Mouse (Mus musculus): ENCODE measurements around the gene Aldh16a1. TPM values are rescaled to one million over a fixed set of nuclear protein-coding genes. Genes with fewer than 3 reads are reported as not detected.

The Aldh16a1 gene
- polyA plus RNA-seq, 1 experiment from 2014 or later: 13.0 TPM

GRCm38 (mm10) chr7:45095367-45095766, 59.0 kb downstream of the Aldh16a1 start:
- H3K79me2 ChIP-seq (ENCODE audit: inconsistent target): no peaks in the 10 kb centered on the region; the same call in 1 of the 2 replicates
- no peaks in the 10 kb centered on the region for H3K36me3 ChIP-seq (ENCODE audit: inconsistent target)
- H3K4me3 ChIP-seq (ENCODE audit: inconsistent target): no peak overlapping the region
- H3K27ac ChIP-seq: peak overlapping the region; percentile 60
- 67% methylated on average over 6 of the region's 6 CpGs for WGBS (ENCODE audit: missing documents)

- WGBS (ENCODE audit: missing documents): 89% methylated on average over 7 of the region's 7 CpGs
- Histone ChIP-seq H3K36me3 (ENCODE audit: inconsistent target) (no peaks in the 10 kb centered on the region), H3K4me3 (ENCODE audit: inconsistent target) (no peak overlapping the region), H3K79me2 (ENCODE audit: inconsistent target) (no peaks in the 10 kb centered on the region), H3K27ac (no peak overlapping the region)
Measured at GRCm38 (mm10) chr7:45094121-45094520, 60.3 kb downstream of the Aldh16a1 start.

GRCm38 (mm10) chr7:45093516-45093905, 60.9 kb downstream of the Aldh16a1 start:
- Histone ChIP-seq H3K36me3 (ENCODE audit: inconsistent target) (no peaks in the 10 kb centered on the region), H3K4me3 (ENCODE audit: inconsistent target) (no peak overlapping the region), H3K79me2 (ENCODE audit: inconsistent target) (no peaks in the 10 kb centered on the region), H3K27ac (no peak overlapping the region)
- 69% methylated on average over 17 of the region's 18 CpGs for WGBS (ENCODE audit: missing documents)

- H3K27ac ChIP-seq: no peak overlapping the region
- WGBS (ENCODE audit: missing documents): 86% methylated on average over 12 of the region's 12 CpGs
Measured at GRCm38 (mm10) chr7:45092828-45093515, 61.4 kb downstream of the Aldh16a1 start.

GRCm38 (mm10) chr7:45092048-45092447, 62.3 kb downstream of the Aldh16a1 start, which contains the start of gene Rcn3:
TSS of gene Rcn3 (minus strand) at chr7:45092221.
- 21% methylated on average over 16 of the region's 16 CpGs for WGBS (ENCODE audit: missing documents)
- no peaks in the 10 kb centered on the region for H3K79me2 ChIP-seq (ENCODE audit: inconsistent target)
- H3K36me3 ChIP-seq (ENCODE audit: inconsistent target): no peaks in the 10 kb centered on the region
- H3K4me3 ChIP-seq (ENCODE audit: inconsistent target): no peak within 1 kb of the TSS
- H3K27ac ChIP-seq: no peak within 1 kb of the TSS

More at GRCm38 (mm10) chr7:45092828-45093515, 61.4 kb downstream of the Aldh16a1 start:
- no peaks in the 10 kb centered on the region for H3K79me2 ChIP-seq (ENCODE audit: inconsistent target)
- no peak overlapping the region for H3K4me3 ChIP-seq (ENCODE audit: inconsistent target)
- no peaks in the 10 kb centered on the region for H3K36me3 ChIP-seq (ENCODE audit: inconsistent target)

- WGBS (ENCODE audit: missing documents): 28% methylated on average over 35 of the region's 35 CpGs
- Histone ChIP-seq H3K4me3 (ENCODE audit: inconsistent target) (no peak overlapping the region), H3K36me3 (ENCODE audit: inconsistent target) (no peaks in the 10 kb centered on the region), H3K27ac (no peak overlapping the region), H3K79me2 (ENCODE audit: inconsistent target) (no peaks in the 10 kb centered on the region)
Measured at GRCm38 (mm10) chr7:45091001-45091990, 63.1 kb downstream of the Aldh16a1 start.

Other genes starting within 250 kb of the Aldh16a1 start
- 49.8 to 76.6 TPM (median 75.0 TPM) in 3 replicates for gene Ap2a1, start 225.1 kb downstream of the Aldh16a1 start, polyA plus RNA-seq (2018)
- gene Tsks, start 211.4 kb downstream of the Aldh16a1 start, polyA plus RNA-seq (2018): not detected in 3 replicates
- gene Cpt1c, start 179.7 kb downstream of the Aldh16a1 start, polyA plus RNA-seq (2018): not detected in 3 replicates
- gene Prmt1, start 168.0 kb downstream of the Aldh16a1 start, polyA plus RNA-seq (2018): 53.7 to 169 TPM (median 55.6 TPM) in 3 replicates
- gene Irf3, start 156.9 kb downstream of the Aldh16a1 start, polyA plus RNA-seq (2018): 30.9 to 55.5 TPM (median 35.0 TPM) in 3 replicates
- 10.9 to 14.5 TPM (median 12.9 TPM) in 3 replicates for gene Bcl2l12, start 155.9 kb downstream of the Aldh16a1 start, polyA plus RNA-seq (2018)
- gene Scaf1, start 138.2 kb downstream of the Aldh16a1 start, polyA plus RNA-seq (2018): 32.6 to 36.9 TPM (median 32.9 TPM) in 3 replicates
- 23.5 to 51.8 TPM (median 29.9 TPM) in 3 replicates for gene Rras, start 136.6 kb downstream of the Aldh16a1 start, polyA plus RNA-seq (2018)
- gene Prr12, start 101.7 kb downstream of the Aldh16a1 start, polyA plus RNA-seq (2018): 15.5 to 17.7 TPM (median 17.1 TPM) in 3 replicates
- gene Nosip, start 92.2 kb downstream of the Aldh16a1 start, polyA plus RNA-seq (2018): 40.1 to 50.7 TPM (median 45.7 TPM) in 3 replicates
- gene Prrg2, start 91.9 kb downstream of the Aldh16a1 start, polyA plus RNA-seq (2018): 19.0 to 31.7 TPM (median 28.6 TPM) in 3 replicates
- 0.67 to 5.1 TPM (median 3.1 TPM) in 3 replicates for gene Rcn3, start 62.4 kb downstream of the Aldh16a1 start, polyA plus RNA-seq (2018)
- 84.4 to 284 TPM (median 160 TPM) in 3 replicates for gene Fcgrt, start 50.7 kb downstream of the Aldh16a1 start, polyA plus RNA-seq (2018)
- gene Rps11, start 30.1 kb downstream of the Aldh16a1 start, polyA plus RNA-seq (2018): 1,184 to 1,556 TPM (median 1,388 TPM) in 3 replicates
- 804 to 2,026 TPM (median 1,578 TPM) in 3 replicates for gene Rpl13a, start 25.8 kb downstream of the Aldh16a1 start, polyA plus RNA-seq (2018)
- gene Gm45713, start 18.4 kb downstream of the Aldh16a1 start, polyA plus RNA-seq (2018): not detected in 3 replicates
- 4.4 to 9.9 TPM (median 8.0 TPM) in 3 replicates for gene Flt3l, start 18.2 kb downstream of the Aldh16a1 start, polyA plus RNA-seq (2018)
- 34.1 to 75.8 TPM (median 39.7 TPM) in 3 replicates for gene Pih1d1, start 281 bp downstream of the Aldh16a1 start, polyA plus RNA-seq (2018)
- not detected in 3 replicates for gene Slc17a7, start 9.4 kb upstream of the Aldh16a1 start, polyA plus RNA-seq (2018)
- not detected in 3 replicates for gene Gfy, start 25.0 kb upstream of the Aldh16a1 start, polyA plus RNA-seq (2018)
- gene Pth2, start 26.4 kb upstream of the Aldh16a1 start, polyA plus RNA-seq (2018): not detected in 3 replicates
- gene Ccdc155, start 50.3 kb upstream of the Aldh16a1 start, polyA plus RNA-seq (2018): not detected in 3 replicates
- gene Dkkl1, start 57.6 kb upstream of the Aldh16a1 start, polyA plus RNA-seq (2018): not detected in 3 replicates
- gene Tead2, start 61.2 kb upstream of the Aldh16a1 start, polyA plus RNA-seq (2018): not detected in 3 replicates
- gene Cd37, start 84.5 kb upstream of the Aldh16a1 start, polyA plus RNA-seq (2018): 88.2 to 139 TPM (median 131 TPM) in 3 replicates
- gene Slc6a16, start 86.5 kb upstream of the Aldh16a1 start, polyA plus RNA-seq (2018): not detected in 3 replicates
- not detected in 3 replicates for gene Slc6a21, start 122.9 kb upstream of the Aldh16a1 start, polyA plus RNA-seq (2018)
- gene Trpm4, start 179.2 kb upstream of the Aldh16a1 start, polyA plus RNA-seq (2018): 4.2 to 6.1 TPM (median 4.7 TPM) in 3 replicates
- gene Hrc, start 180.7 kb upstream of the Aldh16a1 start, polyA plus RNA-seq (2018): not detected in 3 replicates
- 0.27 to 0.75 TPM in 2 of 3 replicates, not detected in the other for gene Ppfia3, start 212.4 kb upstream of the Aldh16a1 start, polyA plus RNA-seq (2018)
- 0.50 TPM in 1 of 3 replicates, not detected in the others for gene Lin7b, start 216.0 kb upstream of the Aldh16a1 start, polyA plus RNA-seq (2018)
- gene Snrnp70, start 241.2 kb upstream of the Aldh16a1 start, polyA plus RNA-seq (2018): 174 to 235 TPM (median 186 TPM) in 3 replicates

Measured in macrophage (primary cell).